Mouse (Mus musculus): ENCODE data around the gene Hsdl2. TPM values are rescaled to one million over a fixed set of nuclear protein-coding genes. Genes with fewer than 3 reads are reported as not detected.

The Hsdl2 gene
- 17.7 and 17.9 TPM in 2 replicates for polyA plus RNA-seq (2014; fragmentation: Nextera tagmentation; extraction: Ambion mirVana)

- Histone ChIP-seq H3K4me3 (ENCODE audit: low read depth, low read length) (peak within 1 kb of the TSS; percentile 64), H3K27me3 (ENCODE audit: insufficient read depth, low read length) (no peaks in the 10 kb centered on the region), H3K4me1 (ENCODE audit: insufficient read depth) (no peaks in the 10 kb centered on the region; the same call in 1 of the 2 replicates), H3K9me3 (ENCODE audit: low read depth, low read length) (no peaks in the 10 kb centered on the region), H3K9ac (peak within 1 kb of the TSS; percentile 71), H3K27ac (ENCODE audit: low read depth) (peak within 1 kb of the TSS; percentile 86), H3K4me2 (peak within 1 kb of the TSS; percentile 90), H3K36me3 (ENCODE audit: insufficient read depth) (no peaks in the 10 kb centered on the region)
- DNase-seq (peak; percentile 100), ATAC-seq (ENCODE audit: insufficient read depth) (peak; percentile 97)
- no peak for TF ChIP-seq CTCF (IDR thresholded peaks at IDR 0.05; ENCODE audit: low read depth)
- 1% methylated on average over 61 of the region's 61 CpGs for WGBS
These were observed at the start of gene Hsdl2 for GRCm38 (mm10) chr4:59581314-59582185. Gene Hsdl2, plus strand, starts transcription at chr4:59581563.

GRCm38 (mm10) chr4:59533268-59533667 is 48.1 kb upstream of the Hsdl2 start:
- DNase-seq, result no peak
- no peak for ATAC-seq (ENCODE audit: insufficient read depth)
- H3K9me3 ChIP-seq (ENCODE audit: low read depth, low read length), result no peaks in the 10 kb centered on the region
- H3K27me3 ChIP-seq (ENCODE audit: insufficient read depth, low read length), result no peaks in the 10 kb centered on the region
- no peaks in the 10 kb centered on the region for H3K36me3 ChIP-seq (ENCODE audit: insufficient read depth)
- no peak overlapping the region for H3K27ac ChIP-seq (ENCODE audit: low read depth)
- H3K4me3 ChIP-seq (ENCODE audit: low read depth, low read length), result no peak overlapping the region
- no peaks in the 10 kb centered on the region for H3K4me1 ChIP-seq (ENCODE audit: insufficient read depth)
- no peak overlapping the region for H3K9ac ChIP-seq
- WGBS, result 46% methylated on average over 2 of the region's 2 CpGs
- TF ChIP-seq CTCF (IDR thresholded peaks at IDR 0.05; ENCODE audit: low read depth), result no peak
- H3K4me2 ChIP-seq, result no peak overlapping the region

GRCm38 (mm10) chr4:59535624-59536023 is 45.7 kb upstream of the Hsdl2 start:
- H3K27ac ChIP-seq (ENCODE audit: low read depth), result no peak overlapping the region
- H3K9me3 ChIP-seq (ENCODE audit: low read depth, low read length), result no peaks in the 10 kb centered on the region
- H3K36me3 ChIP-seq (ENCODE audit: insufficient read depth), result no peaks in the 10 kb centered on the region
- TF ChIP-seq CTCF (IDR thresholded peaks at IDR 0.05; ENCODE audit: low read depth), result no peak
- no peaks in the 10 kb centered on the region for H3K27me3 ChIP-seq (ENCODE audit: insufficient read depth, low read length)
- no peak for DNase-seq
- H3K4me2 ChIP-seq, result no peak overlapping the region
- H3K4me3 ChIP-seq (ENCODE audit: low read depth, low read length), result no peak overlapping the region
- H3K4me1 ChIP-seq (ENCODE audit: insufficient read depth), result no peaks in the 10 kb centered on the region
- ATAC-seq (ENCODE audit: insufficient read depth), result no peak
- H3K9ac ChIP-seq, result no peak overlapping the region

GRCm38 (mm10) chr4:59536281-59536680 is 45.1 kb upstream of the Hsdl2 start:
- Histone ChIP-seq H3K36me3 (ENCODE audit: insufficient read depth) (no peaks in the 10 kb centered on the region), H3K4me3 (ENCODE audit: low read depth, low read length) (no peak overlapping the region), H3K9me3 (ENCODE audit: low read depth, low read length) (no peaks in the 10 kb centered on the region), H3K4me2 (no peak overlapping the region), H3K4me1 (ENCODE audit: insufficient read depth) (no peaks in the 10 kb centered on the region), H3K27me3 (ENCODE audit: insufficient read depth, low read length) (no peaks in the 10 kb centered on the region), H3K27ac (ENCODE audit: low read depth) (no peak overlapping the region), H3K9ac (no peak overlapping the region)
- WGBS, result 93% methylated on average over 1 of the region's 1 CpGs
- ATAC-seq (ENCODE audit: insufficient read depth), result no peak
- no peak for DNase-seq
- TF ChIP-seq CTCF (IDR thresholded peaks at IDR 0.05; ENCODE audit: low read depth), result no peak

- Histone ChIP-seq H3K36me3 (ENCODE audit: insufficient read depth) (no peaks in the 10 kb centered on the region), H3K4me2 (no peak overlapping the region), H3K9me3 (ENCODE audit: low read depth, low read length) (no peaks in the 10 kb centered on the region), H3K4me3 (ENCODE audit: low read depth, low read length) (no peak overlapping the region), H3K4me1 (ENCODE audit: insufficient read depth) (peaks cover 8% of the 10 kb centered on the region; the same call in 1 of the 2 replicates), H3K9ac (no peak overlapping the region), H3K27ac (ENCODE audit: low read depth) (no peak overlapping the region), H3K27me3 (ENCODE audit: insufficient read depth, low read length) (no peaks in the 10 kb centered on the region)
- ATAC-seq (ENCODE audit: insufficient read depth) (no peak), DNase-seq (no peak)
- 0 out of 2 replicates have a peak, but pooled peaks have one; percentile 14 for TF ChIP-seq CTCF (IDR thresholded peaks at IDR 0.05; ENCODE audit: low read depth)
These were observed 38.4 kb upstream of the Hsdl2 start for GRCm38 (mm10) chr4:59543006-59543405.

- H3K9me3 ChIP-seq (ENCODE audit: low read depth, low read length), result no peaks in the 10 kb centered on the region
- H3K36me3 ChIP-seq (ENCODE audit: insufficient read depth), result no peaks in the 10 kb centered on the region
- H3K4me3 ChIP-seq (ENCODE audit: low read depth, low read length), result no peak overlapping the region
- H3K4me1 ChIP-seq (ENCODE audit: insufficient read depth), result peaks cover 8% of the 10 kb centered on the region; the same call in 1 of the 2 replicates
- no peak for TF ChIP-seq CTCF (IDR thresholded peaks at IDR 0.05; ENCODE audit: low read depth)
- WGBS, result 36% methylated on average over 2 of the region's 2 CpGs
- no peak overlapping the region for H3K4me2 ChIP-seq
- H3K9ac ChIP-seq, result no peak overlapping the region
- no peak overlapping the region for H3K27ac ChIP-seq (ENCODE audit: low read depth)
- DNase-seq (peak; percentile 9), ATAC-seq (ENCODE audit: insufficient read depth) (no peak)
- no peaks in the 10 kb centered on the region for H3K27me3 ChIP-seq (ENCODE audit: insufficient read depth, low read length)
These were observed 36.7 kb upstream of the Hsdl2 start for GRCm38 (mm10) chr4:59544654-59545053.

- peak; percentile 5 for DNase-seq
- H3K36me3 ChIP-seq (ENCODE audit: insufficient read depth), result no peaks in the 10 kb centered on the region
- H3K4me3 ChIP-seq (ENCODE audit: low read depth, low read length), result peak overlapping the region; percentile 94; the same call in 1 of the 2 replicates
- no peak overlapping the region for H3K27ac ChIP-seq (ENCODE audit: low read depth)
- no peak for TF ChIP-seq CTCF (IDR thresholded peaks at IDR 0.05; ENCODE audit: low read depth)
- H3K9me3 ChIP-seq (ENCODE audit: low read depth, low read length), result no peaks in the 10 kb centered on the region
- peak overlapping the region; percentile 80 for H3K4me2 ChIP-seq
- ATAC-seq (ENCODE audit: insufficient read depth), result no peak
- H3K9ac ChIP-seq, result no peak overlapping the region
- no peaks in the 10 kb centered on the region for H3K27me3 ChIP-seq (ENCODE audit: insufficient read depth, low read length)
- 48% methylated on average over 7 of the region's 7 CpGs for WGBS
- H3K4me1 ChIP-seq (ENCODE audit: insufficient read depth), result peaks cover 8% of the 10 kb centered on the region; the same call in 1 of the 2 replicates
These were observed 34.9 kb upstream of the Hsdl2 start for GRCm38 (mm10) chr4:59546285-59547071.
